Mouse (Mus musculus) hindbrain, postnatal 0 days (tissue): Measurements from ENCODE around the gene Prr5l. TPM values are rescaled to one million over a fixed set of nuclear protein-coding genes. Genes with fewer than 3 reads are reported as not detected.

Experiments
- ATAC-seq: fragments of 200-750 bp; cut with Nextera tagmentation; 2 replicates; pipeline ENCODE4 v1.8.0; 2017; ENCODE audit warnings: mild to moderate bottlenecking, moderate TSS enrichment, moderate library complexity
- DNase-seq: peaks from one replicate; pipeline ENCODE4 v3.0.0-alpha.2; 2015; ENCODE audit warnings: low spot score
- H3K27ac ChIP-seq: fragments of 300-500 bp; sonication (generic); 2 replicates; pipeline ENCODE4 v1.5.1; 2014; ENCODE audit warnings: mild to moderate bottlenecking
- H3K27me3 ChIP-seq: fragments of 300-500 bp; sonication (generic); 2 replicates; pipeline ENCODE4 v1.6.1; 2014; ENCODE audit warnings: low read length, mixed read lengths; ENCODE audit not compliant: insufficient read depth
- H3K36me3 ChIP-seq: fragments of 300-500 bp; sonication (generic); 2 replicates; pipeline ENCODE4 v1.6.1; 2014; ENCODE audit warnings: low read length, mixed read lengths; ENCODE audit not compliant: insufficient read depth
- H3K4me1 ChIP-seq: fragments of 300-500 bp; sonication (generic); 2 replicates; pipeline ENCODE4 v1.6.1; 2014; ENCODE audit warnings: antibody characterized with exemption, low read length, mixed read lengths; ENCODE audit not compliant: insufficient read depth
- H3K4me2 ChIP-seq: fragments of 300-500 bp; sonication (generic); 2 replicates; pipeline ENCODE4 v1.6.1; 2014; ENCODE audit warnings: low read depth, mild to moderate bottlenecking, low read length, moderate library complexity, mixed read lengths
- H3K4me3 ChIP-seq: fragments of 300-500 bp; sonication (generic); 2 replicates; pipeline ENCODE4 v1.5.1; 2014; ENCODE audit warnings: low read length
- H3K9ac ChIP-seq: fragments of 300-500 bp; sonication (generic); replicated peaks from 2 replicates; pipeline ENCODE4 v1.6.1; 2014; ENCODE audit warnings: mild to moderate bottlenecking, low read length, moderate library complexity, mixed read lengths
- H3K9me3 ChIP-seq: fragments of 300-500 bp; sonication (generic); 2 replicates; pipeline ENCODE4 v1.6.1; 2016; ENCODE audit warnings: low read length, mixed read lengths
- CTCF ChIP-seq: IDR thresholded peaks from 2 replicates; pipeline ENCODE4 v1.5.1; 2016; ENCODE audit warnings: antibody characterized with exemption, control low read depth, low read depth
- WGBS: fragments of 180-500 bp; shearing (Covaris S2); extraction: QIAGEN DNeasy Blood & Tissue Kit; methylation state at CpG from one replicate; pipeline ENCODE4 v1.1.7; 2014; 5-methylcytosine and 5-hydroxymethylcytosine counted together
- polyA plus RNA-seq: library from polyadenylated mRNA; unstranded; fragments of >200 nt; fragmentation: Nextera tagmentation; extraction: Ambion mirVana; gene quantifications from 2 replicates; pipeline ENCODE4 v1.2.1, GENCODE M21; 2015
- total RNA-seq: library from RNA; depleted of rRNA; stranded (reverse); fragments of >200 nt; gene quantifications from 2 replicates; pipeline ENCODE4 v1.2.3, GENCODE M21; 2014

Gene Prr5l
- total and polyA plus RNA-seq, 2 experiments from 2014 or later, result 3.6 to 8.0 TPM

DNA sequence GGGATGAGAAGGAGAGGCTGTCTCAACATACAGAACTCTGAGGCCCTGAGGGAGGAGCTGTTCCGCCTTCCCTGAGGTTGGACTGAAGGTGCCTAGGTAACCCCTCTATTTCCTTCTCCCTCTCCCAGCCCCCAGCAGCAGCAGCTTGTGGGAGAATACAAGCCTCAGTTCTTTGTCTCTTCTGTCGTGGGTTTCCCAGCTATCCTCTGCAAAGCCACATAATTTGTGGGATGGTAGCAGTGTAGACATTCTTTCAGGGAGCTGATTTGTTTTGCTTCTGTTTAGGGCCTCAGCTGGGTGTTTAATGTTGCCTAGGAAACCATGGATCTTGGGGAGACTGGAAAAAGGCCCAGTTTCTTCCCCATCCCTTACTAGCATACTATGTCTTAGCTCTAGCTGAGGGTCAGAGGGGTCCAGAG is 37.3 kb upstream of the Prr5l start:
- H3K4me1 ChIP-seq, result peaks cover 8% of the 10 kb centered on the region
- peak overlapping the region; percentile 11; the same call in 1 of the 2 replicates for H3K27ac ChIP-seq
- no peaks in the 10 kb centered on the region for H3K36me3 ChIP-seq
- no peaks in the 10 kb centered on the region for H3K9me3 ChIP-seq
- DNase-seq, result peak; percentile 36
- H3K4me3 ChIP-seq, result no peak overlapping the region
- no peaks in the 10 kb centered on the region for H3K27me3 ChIP-seq
- no peak overlapping the region for H3K9ac ChIP-seq
- no peak overlapping the region for H3K4me2 ChIP-seq
- WGBS, result 21% methylated on average over 2 of the region's 2 CpGs
- peak; percentile 51; the same call in 1 of the 2 replicates for ATAC-seq
- TF ChIP-seq CTCF, result peak; percentile 27

DNA sequence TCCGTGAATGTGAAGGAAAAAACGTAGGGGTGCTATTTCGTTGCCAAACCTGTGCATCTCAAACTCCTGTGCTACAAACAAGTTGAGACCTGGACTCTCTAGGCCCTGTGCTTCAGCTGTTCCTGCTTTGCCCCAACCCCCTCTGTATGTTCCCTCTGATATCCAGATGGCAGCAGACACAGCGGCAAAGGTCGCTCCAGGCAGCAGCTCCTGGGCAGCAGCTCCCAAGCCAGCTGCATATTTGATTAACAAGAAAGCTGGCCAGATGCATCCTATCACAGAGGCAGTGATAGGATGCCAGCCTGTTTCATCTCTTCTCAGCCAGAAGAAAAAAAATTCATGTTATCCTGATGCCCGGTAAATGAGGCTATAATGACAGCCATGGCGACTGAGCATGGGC is 35.7 kb upstream of the Prr5l start:
- H3K4me1 ChIP-seq, result peaks cover 8% of the 10 kb centered on the region
- H3K9me3 ChIP-seq, result no peaks in the 10 kb centered on the region
- H3K27ac ChIP-seq, result no peak overlapping the region
- H3K9ac ChIP-seq, result 0 out of 2 replicates have a peak overlapping the region, but pooled peaks have one; percentile 5
- H3K27me3 ChIP-seq, result no peaks in the 10 kb centered on the region
- H3K36me3 ChIP-seq, result no peaks in the 10 kb centered on the region
- no peak overlapping the region for H3K4me2 ChIP-seq
- WGBS, result 59% methylated on average over 7 of the region's 7 CpGs
- TF ChIP-seq CTCF, result no peak
- DNase-seq, result no peak
- H3K4me3 ChIP-seq, result no peak overlapping the region
- ATAC-seq, result peak; percentile 24; the same call in 1 of the 2 replicates

DNA sequence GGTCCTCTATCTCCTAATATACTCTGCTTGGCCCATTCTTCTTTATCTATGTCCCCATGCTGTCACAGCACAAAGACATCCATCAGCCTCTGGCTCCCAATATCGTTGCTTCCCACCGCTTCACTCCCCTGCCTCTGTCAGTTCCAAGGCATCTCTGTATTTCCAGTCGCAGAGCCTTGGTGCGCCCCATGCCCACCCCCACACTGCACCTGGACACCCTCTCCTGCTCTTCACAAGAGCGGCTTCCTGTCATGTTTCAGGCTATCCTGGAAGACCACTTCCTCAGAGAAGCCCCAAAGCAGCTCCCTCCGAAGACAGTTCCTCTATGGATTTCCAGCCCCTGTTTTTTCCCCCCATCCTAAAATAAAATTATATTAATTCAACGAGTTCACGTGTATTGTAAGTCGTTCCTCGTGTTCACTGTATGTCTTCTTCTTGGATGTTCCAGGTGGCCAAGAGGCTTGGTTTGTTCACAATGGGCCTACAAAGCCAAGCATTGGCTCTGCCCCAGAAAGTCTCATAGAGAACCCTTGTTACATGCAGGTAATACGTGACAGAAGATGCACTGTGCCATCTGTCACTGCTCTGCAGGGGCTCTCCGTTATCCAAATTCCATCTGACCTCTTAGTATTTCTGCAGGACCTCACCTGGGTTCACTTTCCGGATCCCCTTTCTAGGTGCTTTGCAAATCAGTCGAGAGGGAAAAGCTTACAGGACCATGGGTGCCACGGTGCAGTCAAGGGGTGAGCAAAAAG is 26.7 kb upstream of the Prr5l start:
- 73% methylated on average over 15 of the region's 15 CpGs for WGBS
- no peak for ATAC-seq
- H3K36me3 ChIP-seq, result no peaks in the 10 kb centered on the region

DNA sequence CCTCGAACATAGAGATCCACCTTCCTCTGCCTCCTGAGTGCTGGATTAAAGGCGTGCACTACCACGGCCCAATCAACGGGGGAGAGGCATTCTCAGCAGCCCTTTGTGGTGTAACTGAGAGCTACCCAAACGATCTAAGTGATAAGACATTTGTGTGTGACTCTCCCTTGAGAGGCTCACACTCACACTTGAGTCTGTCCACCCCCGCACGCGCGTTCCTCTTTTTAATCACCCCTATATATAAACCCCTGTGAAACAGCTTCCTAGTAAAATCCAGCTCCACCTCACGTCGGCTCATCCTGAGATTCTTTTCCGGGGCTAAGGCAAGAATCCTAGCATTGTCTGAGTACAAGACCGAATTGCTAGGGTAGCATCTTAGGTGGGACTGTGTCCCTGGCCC is 25.9 kb upstream of the Prr5l start:
- TF ChIP-seq CTCF, result no peak
- H3K4me1 ChIP-seq, result peaks cover 6% of the 10 kb centered on the region; the same call in 1 of the 2 replicates
- DNase-seq (no peak), ATAC-seq (no peak)
- H3K4me2 ChIP-seq, result no peak overlapping the region
- WGBS, result 71% methylated on average over 13 of the region's 13 CpGs
- H3K4me3 ChIP-seq, result no peak overlapping the region
- H3K27ac ChIP-seq, result no peak overlapping the region
- no peak overlapping the region for H3K9ac ChIP-seq
- H3K36me3 ChIP-seq, result no peaks in the 10 kb centered on the region
- H3K27me3 ChIP-seq, result no peaks in the 10 kb centered on the region
- no peaks in the 10 kb centered on the region for H3K9me3 ChIP-seq

More for the DNA sequence above, 26.7 kb upstream of the Prr5l start:
- TF ChIP-seq CTCF, result no peak
- no peaks in the 10 kb centered on the region for H3K27me3 ChIP-seq
- no peak overlapping the region for H3K27ac ChIP-seq
- no peaks in the 10 kb centered on the region for H3K9me3 ChIP-seq
- H3K4me3 ChIP-seq, result no peak overlapping the region
- peaks cover 6% of the 10 kb centered on the region; the same call in 1 of the 2 replicates for H3K4me1 ChIP-seq
- no peak for DNase-seq
- no peak overlapping the region for H3K9ac ChIP-seq
- no peak overlapping the region for H3K4me2 ChIP-seq

DNA sequence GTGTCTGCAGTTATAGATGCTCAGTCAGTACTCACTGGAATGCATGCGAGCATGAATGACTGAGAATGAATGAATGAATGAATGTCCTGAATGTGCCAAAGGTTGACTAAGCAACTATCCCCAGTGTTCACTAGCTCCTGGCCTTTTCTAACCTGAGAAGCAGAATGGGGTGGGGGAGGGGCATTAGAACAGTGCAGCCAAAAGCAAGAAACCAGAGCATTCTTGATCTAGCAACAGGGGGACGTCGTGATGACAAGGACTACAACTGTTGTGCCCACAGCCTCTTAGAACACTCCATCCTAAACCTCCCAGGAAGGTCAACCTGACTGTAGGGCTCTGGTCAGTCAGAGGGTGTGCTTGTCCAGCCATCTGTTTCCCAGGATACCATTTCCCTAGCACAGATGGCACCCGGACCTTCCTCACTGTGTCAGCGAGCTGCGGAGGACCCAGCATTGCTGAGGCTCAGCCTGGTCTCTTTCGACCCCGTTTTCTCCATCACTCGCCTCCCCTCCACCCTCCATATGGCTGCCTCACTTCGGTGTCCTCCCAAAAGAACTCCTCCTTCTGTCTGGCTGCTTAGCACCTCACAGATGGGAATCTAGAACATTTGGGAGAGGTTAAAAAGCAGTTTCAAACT is 24.7 kb upstream of the Prr5l start:
- DNase-seq, result peak; percentile 27
- Histone ChIP-seq H3K9me3 (no peaks in the 10 kb centered on the region), H3K9ac (no peak overlapping the region), H3K27me3 (no peaks in the 10 kb centered on the region), H3K27ac (no peak overlapping the region), H3K4me1 (peaks cover 6% of the 10 kb centered on the region; the same call in 1 of the 2 replicates), H3K36me3 (no peaks in the 10 kb centered on the region), H3K4me2 (no peak overlapping the region), H3K4me3 (no peak overlapping the region)
- WGBS, result 61% methylated on average over 10 of the region's 10 CpGs
- ATAC-seq, result peak; percentile 42
- TF ChIP-seq CTCF, result no peak

DNA sequence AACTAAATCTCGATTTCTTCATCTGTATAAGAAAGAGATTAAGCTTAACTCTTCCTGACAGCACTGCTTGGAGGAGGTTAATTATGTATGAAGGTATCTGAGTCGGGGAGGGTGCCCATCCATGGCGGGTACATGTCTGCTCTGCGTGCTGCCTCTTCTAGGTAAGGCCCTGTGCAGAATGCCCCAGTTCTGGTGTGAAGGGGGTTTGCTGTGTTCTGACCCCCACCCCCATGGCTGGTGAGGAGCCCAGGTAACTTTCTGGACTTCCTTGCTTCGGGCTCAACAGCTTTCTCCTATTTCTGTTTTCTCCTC is 23.5 kb upstream of the Prr5l start:
- Histone ChIP-seq H3K4me3 (no peak overlapping the region), H3K9me3 (no peaks in the 10 kb centered on the region), H3K36me3 (0 out of 2 replicates have a peak, but pooled peaks cover 3% of the 10 kb centered on the region), H3K9ac (no peak overlapping the region), H3K27ac (no peak overlapping the region), H3K27me3 (no peaks in the 10 kb centered on the region), H3K4me1 (peaks cover 6% of the 10 kb centered on the region; the same call in 1 of the 2 replicates), H3K4me2 (peak overlapping the region; percentile 47)
- no peak for ATAC-seq
- TF ChIP-seq CTCF, result no peak
- WGBS, result 53% methylated on average over 5 of the region's 5 CpGs
- DNase-seq, result no peak
